Mouse (Mus musculus) cerebellum, adult 2 months (tissue): ENCODE data around the gene Ascl1. TPM values are rescaled to one million over a fixed set of nuclear protein-coding genes. Genes with fewer than 3 reads are reported as not detected.

Experiments
- DNase-seq, 2 experiments: peaks; one replicate each; pipeline ENCODE4 v3.0.0; 2021
- H3K27ac ChIP-seq: fragments of 200-500 bp; 2 replicates; pipeline ENCODE4 v1.5.1; 2012; ENCODE audit warnings: low read length, control low read depth, inconsistent platforms; ENCODE audit not compliant: insufficient read depth
- H3K27me3 ChIP-seq: fragments of 200-500 bp; 2 replicates; pipeline ENCODE4 v1.6.1; 2012; ENCODE audit warnings: inconsistent platforms, mild to moderate bottlenecking, low read length, moderate library complexity; ENCODE audit not compliant: control insufficient read depth, insufficient read depth
- H3K4me1 ChIP-seq: fragments of 200-500 bp; 2 replicates; pipeline ENCODE4 v1.6.1; 2011; ENCODE audit warnings: low read length; ENCODE audit not compliant: control insufficient read depth, insufficient read depth
- H3K4me3 ChIP-seq: fragments of 200-500 bp; replicated peaks from 2 replicates; pipeline ENCODE3; 2011; ENCODE audit warnings: mild to moderate bottlenecking, low read depth, low read length, control low read depth; ENCODE audit not compliant: insufficient read depth
- CTCF ChIP-seq: fragments of 200-500 bp; IDR thresholded peaks from 2 replicates; pipeline ENCODE4 v1.5.1; 2011; ENCODE audit warnings: low read depth, mild to moderate bottlenecking, control low read depth, low read length, moderate library complexity, borderline replicate concordance; ENCODE audit not compliant: insufficient read depth
- POLR2A ChIP-seq: fragments of 200-500 bp; IDR thresholded peaks from 2 replicates; pipeline ENCODE4 v1.6.1; 2011; ENCODE audit warnings: low read length, control low read depth, borderline replicate concordance; ENCODE audit not compliant: insufficient read depth
- WGBS: fragments of 180-500 bp; shearing (Covaris S2); methylation state at CpG from one replicate; pipeline ENCODE4 v1.1.7; 2018; 5-methylcytosine and 5-hydroxymethylcytosine counted together
- polyA plus RNA-seq: library from polyadenylated mRNA; depleted of rRNA; stranded (reverse); fragments of >200 nt; gene quantifications from 2 replicates; pipeline ENCODE4 v1.2.3, GENCODE M21; 2012

The Ascl1 gene
- polyA plus RNA-seq, 1 experiment, result 2.4 TPM

DNA sequence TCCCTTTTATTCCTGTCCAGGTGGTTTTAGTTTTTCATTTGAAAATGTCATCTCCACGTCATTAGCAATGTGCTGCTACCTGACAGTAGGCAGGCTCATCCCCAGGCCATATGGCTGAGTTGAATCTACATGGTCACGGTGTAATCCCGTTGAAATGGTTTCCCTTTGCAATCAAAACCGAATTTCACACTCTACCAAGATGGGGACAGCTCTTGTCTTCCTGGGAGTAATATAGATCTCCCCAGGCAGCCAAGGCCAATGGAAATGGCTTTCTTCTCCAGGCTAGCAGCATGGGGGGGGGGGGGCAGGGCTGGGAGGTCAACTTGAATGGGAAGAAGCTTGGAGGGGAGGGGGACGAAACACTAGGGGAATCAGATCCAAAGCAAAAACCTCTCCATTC is 15.6 kb downstream of the Ascl1 start:
- no peaks in the 10 kb centered on the region for H3K27me3 ChIP-seq
- no peak for DNase-seq
- H3K4me1 ChIP-seq, result no peaks in the 10 kb centered on the region
- whole genome bisulfite sequencing, result 18% methylated on average over 5 of the region's 5 CpGs
- H3K27ac ChIP-seq, result no peak overlapping the region
- TF ChIP-seq CTCF (no peak), POLR2A (no peak)
- H3K4me3 ChIP-seq, result no peak overlapping the region

- no peak for DNase-seq
- no peaks in the 10 kb centered on the region for H3K4me1 ChIP-seq
- H3K27ac ChIP-seq, result no peak overlapping the region
- TF ChIP-seq POLR2A (no peak), CTCF (no peak)
- no peaks in the 10 kb centered on the region for H3K27me3 ChIP-seq
- WGBS, result 25% methylated on average over 2 of the region's 2 CpGs
- no peak overlapping the region for H3K4me3 ChIP-seq
Measured at GRCm38 (mm10) chr10:87474971-87475370, 18.5 kb downstream of the Ascl1 start.

DNA sequence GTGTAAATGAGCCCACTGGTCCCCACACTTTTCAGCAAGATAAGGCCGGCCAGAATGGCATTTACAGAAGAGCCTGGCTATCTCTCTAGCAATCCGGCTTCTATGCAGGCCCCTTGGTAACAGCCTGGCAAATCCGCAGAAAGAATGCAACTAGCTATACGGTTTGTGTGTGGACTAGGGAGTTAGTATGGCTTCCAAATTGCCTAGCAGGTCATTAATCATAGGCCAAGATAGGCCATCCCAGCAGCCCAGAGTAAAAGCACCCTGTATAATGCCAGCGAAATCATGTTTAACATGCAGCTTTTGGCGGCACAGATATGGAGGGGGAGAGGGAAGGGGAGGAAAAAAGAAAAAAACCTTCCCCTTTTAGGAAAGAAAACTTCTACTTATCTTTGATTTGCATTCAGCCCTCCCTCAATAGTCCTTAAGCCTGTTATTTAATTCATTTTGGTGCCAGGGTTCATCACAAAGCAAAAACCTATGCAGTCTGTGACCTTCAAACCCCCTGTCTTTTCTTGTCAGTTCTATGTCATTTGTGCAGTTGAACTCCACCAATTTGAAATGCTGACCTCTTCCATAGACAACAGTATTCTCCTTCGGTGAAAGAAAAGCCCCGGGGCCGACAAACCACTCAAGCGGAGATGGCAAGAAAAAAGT is 19.9 kb downstream of the Ascl1 start:
- no peak for DNase-seq
- Histone ChIP-seq H3K27me3 (no peaks in the 10 kb centered on the region), H3K27ac (no peak overlapping the region), H3K4me1 (no peaks in the 10 kb centered on the region), H3K4me3 (no peak overlapping the region)
- TF ChIP-seq POLR2A (no peak), CTCF (no peak)
- 40% methylated on average over 10 of the region's 10 CpGs for WGBS

DNA sequence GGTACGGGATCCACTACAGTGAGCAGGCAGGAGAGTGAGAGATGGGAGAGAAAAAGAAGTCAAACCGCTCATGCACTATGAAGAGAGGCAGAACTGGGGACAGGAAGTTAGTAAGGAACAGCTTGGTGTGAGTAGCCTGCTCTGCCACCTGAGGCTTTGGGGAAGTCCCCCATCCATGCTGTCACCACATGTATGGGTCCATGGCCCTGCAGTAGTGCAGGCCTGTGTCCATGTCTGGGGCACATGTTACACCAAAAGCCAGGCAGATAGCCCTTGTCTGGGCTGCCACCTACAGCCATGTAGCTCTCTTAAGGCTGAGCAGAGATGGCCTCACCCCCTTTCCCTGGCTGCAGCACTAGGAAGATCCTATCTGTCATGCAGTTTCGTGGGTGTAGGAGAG is 42.7 kb downstream of the Ascl1 start:
- no peak for DNase-seq
- Histone ChIP-seq H3K27me3 (no peaks in the 10 kb centered on the region; the same call in 1 of the 2 replicates), H3K4me3 (no peak overlapping the region), H3K27ac (no peak overlapping the region), H3K4me1 (no peaks in the 10 kb centered on the region)
- TF ChIP-seq CTCF (no peak), POLR2A (no peak)
- 95% methylated on average over 3 of the region's 3 CpGs for WGBS

DNA sequence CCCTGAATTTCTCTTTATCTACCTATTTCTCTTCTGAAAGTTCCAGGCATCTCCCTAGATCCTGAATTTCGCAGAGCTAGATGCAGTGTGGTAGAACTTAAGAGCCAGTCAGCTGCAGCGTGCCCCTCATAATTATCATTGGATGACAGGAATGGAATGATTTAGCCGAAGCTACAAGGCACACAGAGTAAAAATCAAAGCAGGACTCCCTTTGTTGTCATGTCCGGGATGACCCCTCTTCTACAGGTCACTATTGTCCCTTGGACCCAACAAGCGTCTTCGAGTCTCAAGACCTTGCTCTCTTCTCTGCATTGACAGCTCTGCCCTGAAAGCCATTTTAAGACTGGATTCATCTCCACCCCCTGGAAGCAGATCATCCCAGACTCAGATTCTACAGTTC is 44.1 kb downstream of the Ascl1 start:
- no peak overlapping the region for H3K27ac ChIP-seq
- H3K4me3 ChIP-seq, result no peak overlapping the region
- no peak for DNase-seq
- no peak for TF ChIP-seq CTCF
- TF ChIP-seq POLR2A, result no peak
- no peaks in the 10 kb centered on the region for H3K4me1 ChIP-seq
- no peaks in the 10 kb centered on the region; the same call in 1 of the 2 replicates for H3K27me3 ChIP-seq
- WGBS, result 58% methylated on average over 6 of the region's 6 CpGs

DNA sequence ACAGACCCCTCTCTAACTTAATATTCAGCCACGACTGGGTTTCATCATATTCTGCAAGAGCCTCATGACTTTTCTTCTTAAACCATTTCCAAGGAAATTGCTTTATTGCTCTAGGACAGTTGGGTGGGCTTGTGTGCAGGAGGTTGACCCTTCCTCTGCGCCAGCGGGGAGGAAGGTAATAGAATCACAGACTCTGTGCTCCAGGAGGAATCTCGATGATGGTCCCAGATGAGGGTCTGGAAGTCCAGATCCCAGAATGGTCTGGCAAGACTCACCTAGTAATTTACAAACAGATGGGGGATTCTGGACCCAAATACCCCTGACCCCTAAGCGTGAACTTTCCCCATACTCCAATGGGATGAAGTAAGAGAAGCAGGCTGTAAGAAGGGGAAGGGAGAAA is 45.2 kb downstream of the Ascl1 start:
- DNase-seq, result no peak
- H3K4me1 ChIP-seq, result no peaks in the 10 kb centered on the region
- H3K27ac ChIP-seq, result no peak overlapping the region
- no peaks in the 10 kb centered on the region; the same call in 1 of the 2 replicates for H3K27me3 ChIP-seq
- 34% methylated on average over 5 of the region's 5 CpGs for WGBS
- H3K4me3 ChIP-seq, result no peak overlapping the region
- no peak for TF ChIP-seq POLR2A
- TF ChIP-seq CTCF, result no peak

GRCm38 (mm10) chr10:87447754-87448095 is 45.7 kb downstream of the Ascl1 start:
- DNase-seq, result peak; percentile 14 to 32
- 3% methylated on average over 9 of the region's 9 CpGs for whole genome bisulfite sequencing
- Histone ChIP-seq H3K27me3 (no peaks in the 10 kb centered on the region; the same call in 1 of the 2 replicates), H3K4me3 (no peak overlapping the region), H3K27ac (no peak overlapping the region), H3K4me1 (no peaks in the 10 kb centered on the region)
- TF ChIP-seq CTCF, result no peak
- no peak for TF ChIP-seq POLR2A

DNA sequence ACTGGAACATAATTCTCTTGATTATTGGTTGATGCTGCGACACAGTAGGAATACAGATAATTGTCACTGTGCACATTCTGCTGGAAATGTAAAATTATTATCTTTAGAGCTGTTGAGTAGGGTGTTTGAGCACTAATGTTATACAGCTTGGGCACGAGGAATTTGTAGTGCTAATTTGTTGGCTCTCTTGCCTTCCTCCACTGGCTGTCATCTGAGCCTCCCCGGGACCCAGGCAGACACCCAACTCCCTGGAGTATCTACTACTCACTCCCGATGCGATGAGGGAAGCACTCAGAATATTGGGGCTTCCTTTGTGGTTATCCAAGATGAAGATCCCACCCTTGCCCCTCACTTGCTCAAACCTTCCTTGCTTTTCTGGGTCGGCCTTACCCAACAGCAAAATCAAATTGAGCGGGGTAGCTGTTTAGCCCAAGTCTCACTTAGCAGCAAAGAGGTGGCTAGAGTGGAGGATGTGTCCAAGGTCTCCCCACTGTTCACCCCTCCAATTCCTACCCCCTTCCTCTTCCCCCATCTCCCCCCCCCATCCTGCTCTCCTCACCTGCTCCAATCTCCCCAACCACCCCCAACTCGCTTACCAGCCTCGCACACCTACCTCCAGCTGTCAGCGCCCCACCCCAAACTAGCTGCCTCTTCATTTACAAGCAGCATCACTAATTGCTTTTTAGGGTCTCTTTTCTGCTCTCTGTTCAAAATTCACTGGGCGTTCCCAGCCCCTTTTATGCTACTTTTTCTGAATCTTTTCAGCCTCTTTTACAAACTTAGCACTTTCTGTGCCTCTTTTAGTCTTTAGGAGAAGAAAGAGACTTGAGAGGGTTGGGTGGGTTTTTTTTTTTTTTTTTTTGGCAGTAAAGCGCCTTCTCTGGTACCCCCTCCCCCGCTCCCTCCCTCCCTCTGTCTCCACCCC is 46.4 kb downstream of the Ascl1 start:
- WGBS, result 15% methylated on average over 13 of the region's 13 CpGs
- H3K27ac ChIP-seq, result no peak overlapping the region
- no peak for DNase-seq
- no peaks in the 10 kb centered on the region for H3K4me1 ChIP-seq
- no peaks in the 10 kb centered on the region; the same call in 1 of the 2 replicates for H3K27me3 ChIP-seq
- no peak overlapping the region for H3K4me3 ChIP-seq
- TF ChIP-seq CTCF, result no peak
- TF ChIP-seq POLR2A, result no peak
